Mouse (Mus musculus): Measurements from ENCODE around the gene Blm. TPM values are rescaled to one million over a fixed set of nuclear protein-coding genes. Genes with fewer than 3 reads are reported as not detected.

Gene Blm
- polyA plus RNA-seq, 1 experiment = 1.7 TPM

GRCm38 (mm10) chr7:80405188-80405695 is 129.7 kb downstream of the Blm start, which contains the start of gene Furin:
Gene Furin (minus strand): TSS chr7:80405436.
- DNase-seq (ENCODE audit: low read depth) = no peak

Other genes starting within 250 kb of the Blm start
- 4.6 and 5.2 TPM in 2 replicates for gene Prc1, start 240.7 kb downstream of the Blm start, polyA plus RNA-seq (2012; rRNA removed)
- 14.6 and 18.0 TPM in 2 replicates for gene Rccd1, start 210.7 kb downstream of the Blm start, polyA plus RNA-seq (2012; rRNA removed)
- gene Unc45a, start 194.1 kb downstream of the Blm start, polyA plus RNA-seq (2012; rRNA removed) = 51.7 and 62.1 TPM in 2 replicates
- 40.5 and 41.8 TPM in 2 replicates for gene Hddc3, start 192.0 kb downstream of the Blm start, polyA plus RNA-seq (2012; rRNA removed)
- 77.8 and 113 TPM in 2 replicates for gene Man2a2, start 163.7 kb downstream of the Blm start, polyA plus RNA-seq (2012; rRNA removed)
- gene Fes, start 147.2 kb downstream of the Blm start, polyA plus RNA-seq (2012; rRNA removed) = 20.1 and 23.9 TPM in 2 replicates
- 70.2 and 85.9 TPM in 2 replicates for gene Furin, start 129.7 kb downstream of the Blm start, polyA plus RNA-seq (2012; rRNA removed)
- 13.0 and 13.3 TPM in 2 replicates for gene Crtc3, start 153.8 kb upstream of the Blm start, polyA plus RNA-seq (2012; rRNA removed)

All from gonadal fat pad, adult 2 months (tissue).